Comparison of ENCODE assay signal across 10 mouse cellular contexts in the genomic region with DNA sequence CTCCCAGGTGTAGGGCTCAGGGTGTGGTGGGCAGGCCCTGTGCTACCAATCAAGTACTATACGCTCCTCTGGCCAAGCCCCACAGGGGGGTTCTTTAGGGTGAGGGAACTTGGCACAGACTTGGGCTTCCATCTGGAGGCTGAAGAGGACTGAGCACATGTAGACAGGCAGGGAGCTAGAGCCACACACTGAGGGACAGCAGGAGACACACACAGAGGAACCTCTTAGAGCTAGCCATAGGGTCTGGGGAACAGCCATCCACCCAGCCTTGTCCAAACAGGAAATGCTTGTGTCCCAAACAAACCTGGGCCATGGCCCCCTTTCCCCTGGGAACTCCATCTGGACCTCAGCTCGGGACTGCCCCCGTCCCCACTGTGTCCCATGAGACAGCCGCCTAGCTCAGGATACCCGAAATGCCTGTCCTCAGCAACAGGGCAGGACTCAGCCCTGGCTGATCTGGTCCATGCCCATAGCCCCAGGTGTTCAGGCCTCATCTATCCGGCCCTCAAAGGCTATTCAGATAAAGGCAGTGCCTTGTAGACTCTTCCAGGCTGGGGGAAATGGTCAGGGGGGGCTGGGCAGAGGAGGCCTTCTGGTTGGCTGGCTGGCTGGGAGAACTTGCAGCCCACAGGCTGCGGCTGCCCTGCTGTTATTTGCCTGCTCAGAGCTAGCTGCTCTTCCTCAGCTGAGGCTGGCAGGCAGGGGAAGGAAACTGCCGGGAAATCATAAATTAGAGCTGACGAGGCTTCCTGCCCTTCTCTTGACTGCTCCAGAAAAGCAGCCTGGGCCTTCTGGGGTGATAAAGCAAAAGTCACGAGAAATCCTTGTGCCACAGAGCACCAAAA. TPM values are rescaled to one million over a fixed set of nuclear protein-coding genes. Genes with fewer than 3 reads are reported as not detected.
DNase-seq lines count a peak whose midpoint lies in the region; ATAC-seq lines count a peak whose summit lies in the region.
"Had no signal": no experiment of that assay in that cellular context is flagged by ENCODE, and none has a peak within 500 bp of the region (broad histone marks: within the 10 kb centered on the region; RNA-seq: fewer than 3 reads in every experiment).

No protein-coding gene starts in this region.

- no peak overlapping the region for H3K9ac ChIP-seq in forebrain, embryonic 16.5 days (replicated peaks; ENCODE audit: low read depth, low read length)
- no peak overlapping the region for H3K9ac ChIP-seq in forebrain, embryonic 15.5 days (replicated peaks)
- H3K9ac ChIP-seq: hindbrain, embryonic 15.5 days had no signal

- H3K4me2 ChIP-seq in forebrain, embryonic 16.5 days (ENCODE audit: low read length), result no peak overlapping the region
- no peak overlapping the region for H3K4me2 ChIP-seq in forebrain, embryonic 15.5 days (replicated peaks)
- H3K4me2 ChIP-seq: hindbrain, embryonic 15.5 days had no signal

- no peaks in the 10 kb centered on the region for H3K36me3 ChIP-seq in forebrain, embryonic 16.5 days (ENCODE audit: control insufficient read depth, insufficient read depth)
- H3K36me3 ChIP-seq in forebrain, embryonic 15.5 days, result no peaks in the 10 kb centered on the region
- no peaks in the 10 kb centered on the region for H3K36me3 ChIP-seq in limb, embryonic 10.5 days
- H3K36me3 ChIP-seq: hindbrain, embryonic 15.5 days had no signal

- WGBS in forebrain, embryonic 16.5 days, result 57% methylated on average over 10 of the region's 10 CpGs
- WGBS in forebrain, embryonic 15.5 days, result 47% methylated on average over 10 of the region's 10 CpGs
- 30% methylated on average over 10 of the region's 10 CpGs for WGBS in limb, embryonic 10.5 days

- DNase-seq in cerebellum, adult 11 months, result peak; percentile 59
- DNase-seq in heart, postnatal 14 days, result peak; percentile 36 to 40
- no peak for DNase-seq in limb, embryonic 10.5 days (ENCODE audit: low spot score)
- DNase-seq in right cerebral cortex, postnatal 4 days, result no peak
- no peak for DNase-seq in thymus, postnatal 4 days
- DNase-seq in left cerebral cortex, postnatal 25 days (ENCODE audit: low spot score in 2 of 2), result no peak

- H3K4me3 ChIP-seq in forebrain, embryonic 16.5 days (replicated peaks; ENCODE audit: low read length), result no peak overlapping the region
- H3K4me3 ChIP-seq in forebrain, embryonic 15.5 days, result no peak overlapping the region
- no peak overlapping the region for H3K4me3 ChIP-seq in limb, embryonic 10.5 days
- H3K4me3 ChIP-seq: hindbrain, embryonic 15.5 days had no signal

- intact Hi-C loops in heart, postnatal 14 days (cut with DNase I), result no loop called here
- intact Hi-C loops in left cerebral cortex, postnatal 25 days (cut with DNase I), result loop anchor here (5.0 kb wide), 1 partner anchor 38 kb away; no protein-coding TSS in a partner anchor

- no peaks in the 10 kb centered on the region for H3K9me3 ChIP-seq in forebrain, embryonic 16.5 days (ENCODE audit: control insufficient read depth, low read length)
- H3K9me3 ChIP-seq in forebrain, embryonic 15.5 days, result no peaks in the 10 kb centered on the region
- H3K9me3 ChIP-seq in limb, embryonic 10.5 days (replicated peaks), result no peaks in the 10 kb centered on the region
- H3K9me3 ChIP-seq: hindbrain, embryonic 15.5 days had no signal

- peaks cover 10% of the 10 kb centered on the region for H3K4me1 ChIP-seq in forebrain, embryonic 16.5 days (replicated peaks; ENCODE audit: control insufficient read depth, insufficient read depth, low read length)
- H3K4me1 ChIP-seq in forebrain, embryonic 15.5 days, result peaks cover 20% of the 10 kb centered on the region
- H3K4me1 ChIP-seq in limb, embryonic 10.5 days, result peaks cover 42% of the 10 kb centered on the region

- H3K27ac ChIP-seq in forebrain, embryonic 16.5 days (ENCODE audit: low read length), result no peak overlapping the region
- no peak overlapping the region for H3K27ac ChIP-seq in forebrain, embryonic 15.5 days (replicated peaks)
- H3K27ac ChIP-seq in limb, embryonic 10.5 days, result peak overlapping the region; percentile 66
- H3K27ac ChIP-seq: hindbrain, embryonic 15.5 days had no signal

- ATAC-seq in forebrain, embryonic 16.5 days, result peak; percentile 16; the same call in 1 of the 2 replicates
- no peak for ATAC-seq in forebrain, embryonic 15.5 days (replicated peaks)
- ATAC-seq: CD4-positive, CD25-positive, alpha-beta regulatory T cell, adult 4 months had no signal

- H3K27me3 ChIP-seq in forebrain, embryonic 16.5 days (replicated peaks; ENCODE audit: control insufficient read depth, insufficient read depth, low read length), result no peaks in the 10 kb centered on the region
- H3K27me3 ChIP-seq in forebrain, embryonic 15.5 days, result no peaks in the 10 kb centered on the region
- peaks cover 42% of the 10 kb centered on the region for H3K27me3 ChIP-seq in limb, embryonic 10.5 days (ENCODE audit: low read depth, poor library complexity, severe bottlenecking)
- H3K27me3 ChIP-seq: hindbrain, embryonic 15.5 days had no signal

RNA-seq across cellular contexts. Expression of a gene that starts 3.1 kb away (rescaled TPM):
- polyA plus RNA-seq in forebrain, embryonic 16.5 days (2015; fragmentation: Nextera tagmentation; extraction: Ambion mirVana), result 22.4 and 27.3 TPM in 2 replicates
- polyA plus RNA-seq in forebrain, embryonic 15.5 days (2015; fragmentation: Nextera tagmentation; extraction: Ambion mirVana), result 22.4 and 23.4 TPM in 2 replicates
- total RNA-seq in heart, postnatal 14 days (2021), result 1 to 10 TPM; 4.1 to 4.6 TPM
- polyA plus RNA-seq in limb, embryonic 10.5 days (2016; fragmentation: Nextera tagmentation; extraction: Ambion mirVana), result 12.1 and 12.3 TPM in 2 replicates
- total RNA-seq in left cerebral cortex, postnatal 25 days (2021), result 10 to 100 TPM in 1 of 2 experiments, 1 to 10 TPM in 1; 9.7 to 11.8 TPM

RNA-seq across cellular contexts. Expression of a gene that starts 56.1 kb away (rescaled TPM):
- polyA plus RNA-seq in forebrain, embryonic 16.5 days (2015; fragmentation: Nextera tagmentation; extraction: Ambion mirVana), result 809 and 814 TPM in 2 replicates
- 762 and 793 TPM in 2 replicates for polyA plus RNA-seq in forebrain, embryonic 15.5 days (2015; fragmentation: Nextera tagmentation; extraction: Ambion mirVana)
- 100 to 1,000 TPM; 119 to 131 TPM for total RNA-seq in heart, postnatal 14 days (2021)
- 893 and 996 TPM in 2 replicates for polyA plus RNA-seq in limb, embryonic 10.5 days (2016; fragmentation: Nextera tagmentation; extraction: Ambion mirVana)
- total RNA-seq in left cerebral cortex, postnatal 25 days (2021), result 100 to 1,000 TPM; 259 to 301 TPM

RNA-seq across cellular contexts. Expression of a gene that starts 56.5 kb away (rescaled TPM):
- polyA plus RNA-seq in forebrain, embryonic 16.5 days (2015; fragmentation: Nextera tagmentation; extraction: Ambion mirVana), result 25.1 and 33.0 TPM in 2 replicates
- polyA plus RNA-seq in forebrain, embryonic 15.5 days (2015; fragmentation: Nextera tagmentation; extraction: Ambion mirVana), result 29.5 and 31.6 TPM in 2 replicates
- 10 to 100 TPM; 18.7 to 20.5 TPM for total RNA-seq in heart, postnatal 14 days (2021)
- 29.0 and 31.6 TPM in 2 replicates for polyA plus RNA-seq in limb, embryonic 10.5 days (2016; fragmentation: Nextera tagmentation; extraction: Ambion mirVana)
- total RNA-seq in left cerebral cortex, postnatal 25 days (2021), result 10 to 100 TPM; 20.9 to 21.0 TPM

Comparison
In these comparisons a context has a peak if more than half of its experiments do, and no peak if none do; other contexts are left out.
1. DNase-seq: peak in cerebellum, adult 11 months (single experiment) and heart, postnatal 14 days (2 of 2); none in limb, embryonic 10.5 days (single experiment), right cerebral cortex, postnatal 4 days (single experiment), thymus, postnatal 4 days (single experiment) and left cerebral cortex, postnatal 25 days (0 of 2).